Mouse (Mus musculus): ENCODE data around the gene Ano3. TPM values are rescaled to one million over a fixed set of nuclear protein-coding genes. Genes with fewer than 3 reads are reported as not detected.

The Ano3 gene
- polyA plus RNA-seq, 1 experiment from 2014 or later = 0.19 TPM

GRCm38 (mm10) chr2:110795433-110795832, 155.3 kb downstream of the Ano3 start:
- H3K4me2 ChIP-seq (replicated peaks; ENCODE audit: low read depth, low read length) = no peak overlapping the region
- no peak overlapping the region for H3K9ac ChIP-seq (replicated peaks; ENCODE audit: low read depth, low read length)
- no peaks in the 10 kb centered on the region for H3K36me3 ChIP-seq (ENCODE audit: control insufficient read depth, insufficient read depth, low read length)
- no peak overlapping the region for H3K4me3 ChIP-seq (ENCODE audit: low read depth, low read length)
- H3K27me3 ChIP-seq (ENCODE audit: control insufficient read depth, insufficient read depth, low read length) = no peaks in the 10 kb centered on the region
- H3K27ac ChIP-seq (ENCODE audit: low read length) = no peak overlapping the region
- no peak for ATAC-seq (ENCODE audit: insufficient number of reproducible peaks, insufficient read depth, low FRiP score, low read depth)
- no peaks in the 10 kb centered on the region for H3K9me3 ChIP-seq (ENCODE audit: control insufficient read depth, low read depth, low read length)
- 71% methylated on average over 3 of the region's 3 CpGs for WGBS
- H3K4me1 ChIP-seq (ENCODE audit: control insufficient read depth, insufficient read depth, low read length) = no peaks in the 10 kb centered on the region

GRCm38 (mm10) chr2:110787396-110787795, 163.3 kb downstream of the Ano3 start:
- H3K27ac ChIP-seq (ENCODE audit: low read length) = no peak overlapping the region
- H3K4me2 ChIP-seq (replicated peaks; ENCODE audit: low read depth, low read length) = no peak overlapping the region
- no peaks in the 10 kb centered on the region for H3K27me3 ChIP-seq (ENCODE audit: control insufficient read depth, insufficient read depth, low read length)
- no peak overlapping the region for H3K4me3 ChIP-seq (ENCODE audit: low read depth, low read length)
- 83% methylated on average over 3 of the region's 3 CpGs for WGBS
- H3K36me3 ChIP-seq (ENCODE audit: control insufficient read depth, insufficient read depth, low read length) = no peaks in the 10 kb centered on the region
- ATAC-seq (ENCODE audit: insufficient number of reproducible peaks, insufficient read depth, low FRiP score, low read depth) = no peak
- no peak overlapping the region for H3K9ac ChIP-seq (replicated peaks; ENCODE audit: low read depth, low read length)
- no peaks in the 10 kb centered on the region for H3K4me1 ChIP-seq (ENCODE audit: control insufficient read depth, insufficient read depth, low read length)
- H3K9me3 ChIP-seq (ENCODE audit: control insufficient read depth, low read depth, low read length) = no peaks in the 10 kb centered on the region

- Histone ChIP-seq H3K4me2 (replicated peaks; ENCODE audit: low read depth, low read length) (no peak overlapping the region), H3K4me1 (ENCODE audit: control insufficient read depth, insufficient read depth, low read length) (no peaks in the 10 kb centered on the region), H3K27me3 (ENCODE audit: control insufficient read depth, insufficient read depth, low read length) (no peaks in the 10 kb centered on the region), H3K27ac (ENCODE audit: low read length) (no peak overlapping the region), H3K36me3 (ENCODE audit: control insufficient read depth, insufficient read depth, low read length) (no peaks in the 10 kb centered on the region), H3K4me3 (ENCODE audit: low read depth, low read length) (no peak overlapping the region), H3K9me3 (ENCODE audit: control insufficient read depth, low read depth, low read length) (no peaks in the 10 kb centered on the region), H3K9ac (replicated peaks; ENCODE audit: low read depth, low read length) (no peak overlapping the region)
- ATAC-seq (ENCODE audit: insufficient number of reproducible peaks, insufficient read depth, low FRiP score, low read depth) = no peak
- WGBS = 90% methylated on average over 2 of the region's 2 CpGs
Measured at GRCm38 (mm10) chr2:110759434-110759833, 191.3 kb downstream of the Ano3 start.

GRCm38 (mm10) chr2:110757556-110757955, 193.2 kb downstream of the Ano3 start:
- ATAC-seq (ENCODE audit: insufficient number of reproducible peaks, insufficient read depth, low FRiP score, low read depth) = no peak
- H3K4me3 ChIP-seq (ENCODE audit: low read depth, low read length) = no peak overlapping the region
- 86% methylated on average over 2 of the region's 2 CpGs for WGBS
- H3K4me1 ChIP-seq (ENCODE audit: control insufficient read depth, insufficient read depth, low read length) = no peaks in the 10 kb centered on the region
- no peaks in the 10 kb centered on the region for H3K27me3 ChIP-seq (ENCODE audit: control insufficient read depth, insufficient read depth, low read length)
- H3K9me3 ChIP-seq (ENCODE audit: control insufficient read depth, low read depth, low read length) = no peaks in the 10 kb centered on the region
- H3K9ac ChIP-seq (replicated peaks; ENCODE audit: low read depth, low read length) = no peak overlapping the region
- no peak overlapping the region for H3K27ac ChIP-seq (ENCODE audit: low read length)
- H3K36me3 ChIP-seq (ENCODE audit: control insufficient read depth, insufficient read depth, low read length) = no peaks in the 10 kb centered on the region
- no peak overlapping the region for H3K4me2 ChIP-seq (replicated peaks; ENCODE audit: low read depth, low read length)

GRCm38 (mm10) chr2:110740493-110740892, 210.2 kb downstream of the Ano3 start:
- Histone ChIP-seq H3K4me3 (ENCODE audit: low read depth, low read length) (no peak overlapping the region), H3K27ac (ENCODE audit: low read length) (no peak overlapping the region), H3K36me3 (ENCODE audit: control insufficient read depth, insufficient read depth, low read length) (no peaks in the 10 kb centered on the region), H3K4me1 (ENCODE audit: control insufficient read depth, insufficient read depth, low read length) (no peaks in the 10 kb centered on the region), H3K9ac (replicated peaks; ENCODE audit: low read depth, low read length) (no peak overlapping the region), H3K4me2 (replicated peaks; ENCODE audit: low read depth, low read length) (no peak overlapping the region), H3K9me3 (ENCODE audit: control insufficient read depth, low read depth, low read length) (no peaks in the 10 kb centered on the region), H3K27me3 (ENCODE audit: control insufficient read depth, insufficient read depth, low read length) (no peaks in the 10 kb centered on the region)
- 56% methylated on average over 1 of the region's 1 CpGs for WGBS
- no peak for ATAC-seq (ENCODE audit: insufficient number of reproducible peaks, insufficient read depth, low FRiP score, low read depth)

GRCm38 (mm10) chr2:110739781-110740180, 210.9 kb downstream of the Ano3 start:
- H3K27me3 ChIP-seq (ENCODE audit: control insufficient read depth, insufficient read depth, low read length) = no peaks in the 10 kb centered on the region
- no peaks in the 10 kb centered on the region for H3K4me1 ChIP-seq (ENCODE audit: control insufficient read depth, insufficient read depth, low read length)
- H3K27ac ChIP-seq (ENCODE audit: low read length) = no peak overlapping the region
- no peaks in the 10 kb centered on the region for H3K36me3 ChIP-seq (ENCODE audit: control insufficient read depth, insufficient read depth, low read length)
- no peak overlapping the region for H3K4me2 ChIP-seq (replicated peaks; ENCODE audit: low read depth, low read length)
- WGBS = 92% methylated on average over 1 of the region's 1 CpGs
- no peak overlapping the region for H3K4me3 ChIP-seq (ENCODE audit: low read depth, low read length)
- no peak overlapping the region for H3K9ac ChIP-seq (replicated peaks; ENCODE audit: low read depth, low read length)
- ATAC-seq (ENCODE audit: insufficient number of reproducible peaks, insufficient read depth, low FRiP score, low read depth) = no peak
- H3K9me3 ChIP-seq (ENCODE audit: control insufficient read depth, low read depth, low read length) = no peaks in the 10 kb centered on the region

GRCm38 (mm10) chr2:110737981-110738380, 212.7 kb downstream of the Ano3 start:
- Histone ChIP-seq H3K4me2 (replicated peaks; ENCODE audit: low read depth, low read length) (no peak overlapping the region), H3K27me3 (ENCODE audit: control insufficient read depth, insufficient read depth, low read length) (no peaks in the 10 kb centered on the region), H3K4me1 (ENCODE audit: control insufficient read depth, insufficient read depth, low read length) (no peaks in the 10 kb centered on the region), H3K27ac (ENCODE audit: low read length) (no peak overlapping the region), H3K4me3 (ENCODE audit: low read depth, low read length) (no peak overlapping the region), H3K9ac (replicated peaks; ENCODE audit: low read depth, low read length) (no peak overlapping the region), H3K36me3 (ENCODE audit: control insufficient read depth, insufficient read depth, low read length) (no peaks in the 10 kb centered on the region), H3K9me3 (ENCODE audit: control insufficient read depth, low read depth, low read length) (no peaks in the 10 kb centered on the region)
- ATAC-seq (ENCODE audit: insufficient number of reproducible peaks, insufficient read depth, low FRiP score, low read depth) = no peak
- WGBS = 70% methylated on average over 2 of the region's 2 CpGs

- Histone ChIP-seq H3K9me3 (ENCODE audit: control insufficient read depth, low read depth, low read length) (no peaks in the 10 kb centered on the region), H3K27me3 (ENCODE audit: control insufficient read depth, insufficient read depth, low read length) (no peaks in the 10 kb centered on the region), H3K4me3 (ENCODE audit: low read depth, low read length) (no peak overlapping the region), H3K27ac (ENCODE audit: low read length) (no peak overlapping the region), H3K4me1 (ENCODE audit: control insufficient read depth, insufficient read depth, low read length) (no peaks in the 10 kb centered on the region), H3K4me2 (replicated peaks; ENCODE audit: low read depth, low read length) (no peak overlapping the region), H3K36me3 (ENCODE audit: control insufficient read depth, insufficient read depth, low read length) (no peaks in the 10 kb centered on the region), H3K9ac (replicated peaks; ENCODE audit: low read depth, low read length) (no peak overlapping the region)
- ATAC-seq (ENCODE audit: insufficient number of reproducible peaks, insufficient read depth, low FRiP score, low read depth) = no peak
- 64% methylated on average over 4 of the region's 4 CpGs for WGBS
Measured at GRCm38 (mm10) chr2:110737236-110737635, 213.5 kb downstream of the Ano3 start.

GRCm38 (mm10) chr2:110726106-110726505, 224.6 kb downstream of the Ano3 start:
- no peak for ATAC-seq (ENCODE audit: insufficient number of reproducible peaks, insufficient read depth, low FRiP score, low read depth)
- H3K9me3 ChIP-seq (ENCODE audit: control insufficient read depth, low read depth, low read length) = no peaks in the 10 kb centered on the region

More at GRCm38 (mm10) chr2:110726106-110726505, 224.6 kb downstream of the Ano3 start:
- H3K4me3 ChIP-seq (ENCODE audit: low read depth, low read length) = no peak overlapping the region
- no peak overlapping the region for H3K27ac ChIP-seq (ENCODE audit: low read length)
- no peaks in the 10 kb centered on the region for H3K36me3 ChIP-seq (ENCODE audit: control insufficient read depth, insufficient read depth, low read length)
- H3K4me2 ChIP-seq (replicated peaks; ENCODE audit: low read depth, low read length) = no peak overlapping the region
- H3K9ac ChIP-seq (replicated peaks; ENCODE audit: low read depth, low read length) = no peak overlapping the region
- no peaks in the 10 kb centered on the region for H3K4me1 ChIP-seq (ENCODE audit: control insufficient read depth, insufficient read depth, low read length)
- H3K27me3 ChIP-seq (ENCODE audit: control insufficient read depth, insufficient read depth, low read length) = no peaks in the 10 kb centered on the region

Data from stomach, embryonic 14.5 days (tissue).